ENCODE assay signal across 25 mouse cellular contexts in the genomic region with DNA sequence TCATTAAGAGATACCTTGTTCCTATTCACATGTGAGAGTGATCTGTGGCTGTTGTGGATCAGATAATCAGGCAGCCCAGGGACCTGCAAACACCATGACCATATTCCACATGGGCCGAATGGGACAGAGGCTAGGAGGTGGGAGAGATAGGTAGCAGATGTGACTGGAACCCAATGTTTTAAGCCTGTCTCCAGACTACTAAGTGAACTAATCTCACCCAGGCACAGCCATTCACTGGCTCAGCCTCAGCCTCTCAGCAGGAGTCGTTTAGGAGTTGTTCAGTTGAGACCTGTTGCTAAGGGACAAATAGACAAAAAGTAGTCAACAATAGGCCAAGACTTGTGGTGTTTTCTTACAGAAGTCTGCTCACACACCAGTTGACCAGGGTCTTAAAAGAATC. TPM values are rescaled to one million over a fixed set of nuclear protein-coding genes. Genes with fewer than 3 reads are reported as not detected.
"Had no signal": no experiment of that assay in that cellular context is flagged by ENCODE, and none has a peak within 500 bp of the region (broad histone marks: within the 10 kb centered on the region; RNA-seq: fewer than 3 reads in every experiment).

No protein-coding gene starts in this region.

- H3K9me3 ChIP-seq: heart, embryonic 13.5 days; heart, embryonic 15.5 days; hindbrain, embryonic 13.5 days; hindbrain, embryonic 15.5 days; kidney, embryonic 15.5 days; limb, embryonic 13.5 days; liver, embryonic 13.5 days had no signal

- ATAC-seq: hindbrain, postnatal 0 days; intestine, embryonic 16.5 days had no signal

- H3K36me3 ChIP-seq: heart, embryonic 13.5 days; heart, embryonic 15.5 days; hindbrain, embryonic 13.5 days; hindbrain, embryonic 15.5 days; kidney, embryonic 15.5 days; limb, embryonic 13.5 days; liver, embryonic 13.5 days had no signal

- H3K9ac ChIP-seq: heart, embryonic 13.5 days; heart, embryonic 15.5 days; hindbrain, embryonic 13.5 days; hindbrain, embryonic 15.5 days; kidney, embryonic 15.5 days; limb, embryonic 13.5 days; liver, embryonic 13.5 days had no signal

- H3K27ac ChIP-seq: heart, adult 2 months; heart, embryonic 13.5 days; heart, embryonic 15.5 days; hindbrain, embryonic 13.5 days; hindbrain, embryonic 15.5 days; hindbrain, postnatal 0 days; kidney, embryonic 15.5 days; kidney, postnatal 0 days; left cerebral cortex, adult 2 months; limb, embryonic 13.5 days; liver, embryonic 13.5 days had no signal

- H3K27me3 ChIP-seq: heart, embryonic 13.5 days; heart, embryonic 15.5 days; hindbrain, embryonic 13.5 days; hindbrain, embryonic 15.5 days; kidney, embryonic 15.5 days; limb, embryonic 13.5 days; liver, embryonic 13.5 days had no signal

- DNase-seq: gastrocnemius, postnatal 14 days; gastrocnemius, postnatal 36 days; heart, adult 2 months; heart, postnatal 14 days; heart, postnatal 36 days; kidney, adult 11 months; kidney, adult 2 months; kidney, adult 9 months; kidney, postnatal 14 days; kidney, postnatal 36 days; liver; liver, embryonic 13.5 days had no signal

- H3K4me3 ChIP-seq: heart, adult 2 months; heart, embryonic 13.5 days; heart, embryonic 15.5 days; hindbrain, embryonic 13.5 days; hindbrain, embryonic 15.5 days; kidney, embryonic 15.5 days; left cerebral cortex, adult 2 months; limb, embryonic 13.5 days; liver, embryonic 13.5 days had no signal

- H3K4me2 ChIP-seq: heart, embryonic 11.5 days; heart, embryonic 13.5 days; heart, embryonic 15.5 days; hindbrain, embryonic 13.5 days; hindbrain, embryonic 15.5 days; kidney, embryonic 15.5 days; limb, embryonic 13.5 days; liver, embryonic 11.5 days; liver, embryonic 13.5 days had no signal

- H3K4me1 ChIP-seq: liver, embryonic 13.5 days had no signal

RNA-seq across cellular contexts. Expression of gene Tmem178, which starts 48.0 kb away (rescaled TPM):
- total RNA-seq: hematopoietic stem cell, adult 5-6 weeks had no signal
